Mouse (Mus musculus) spleen, adult 2 months (tissue): ENCODE data around the gene Peg12.

ENCODE experiments used
- CTCF ChIP-seq: fragments of 200-500 bp; IDR thresholded peaks from 2 replicates; pipeline ENCODE4 v1.5.1; 2011; ENCODE audit warnings: mild to moderate bottlenecking, inconsistent platforms; ENCODE audit not compliant: insufficient read depth, insufficient read length, insufficient replicate concordance; ENCODE audit errors: extremely low read depth
- POLR2A ChIP-seq: fragments of 200-500 bp; IDR thresholded peaks from 2 replicates; pipeline ENCODE4 v1.6.1; 2011; ENCODE audit warnings: low read depth, low read length, inconsistent platforms

DNA sequence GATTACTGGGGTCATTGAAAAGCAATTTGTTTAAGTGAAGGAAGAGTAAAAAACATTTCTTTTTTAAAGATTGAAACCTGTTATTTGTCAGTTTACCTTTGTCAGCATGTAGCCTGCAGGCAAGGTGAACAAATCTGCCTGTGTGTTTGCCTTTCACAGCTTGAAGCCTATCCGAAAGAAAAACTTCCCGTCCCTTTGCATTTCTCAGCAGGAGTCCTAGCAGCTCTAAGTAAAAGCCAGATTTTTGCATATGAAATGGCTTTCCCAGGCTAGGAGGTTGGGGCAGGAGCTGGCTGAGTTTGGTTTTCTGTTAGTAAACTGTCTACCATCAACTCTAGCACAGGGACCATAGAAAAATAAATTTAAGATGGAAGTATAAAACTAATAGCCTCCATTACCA is 12.0 kb downstream of the Peg12 start:
- TF ChIP-seq CTCF, result no peak
- TF ChIP-seq POLR2A, result no peak
